Mouse (Mus musculus) MEL (cell line): ENCODE results near the gene Itpk1.

ENCODE experiments used
- BHLHE40 ChIP-seq: IDR thresholded peaks from 2 replicates; pipeline ENCODE4 v1.6.1; 2012; ENCODE audit warnings: low read depth, mild to moderate bottlenecking, inconsistent platforms, low read length, improper control_type of control experiment, borderline replicate concordance
- CTCF ChIP-seq, 3 experiments: IDR thresholded peaks in 2 of 3; conservative IDR thresholded peaks in 1 of 3; 2 replicates each; pipeline ENCODE4 v1.5.1; 2011 to 2012; ENCODE audit warnings: low read length in 3 of 3, low read depth in 2 of 3, mild to moderate bottlenecking in 2 of 3, improper control_type of control experiment in 1 of 3, inconsistent platforms in 1 of 3, mixed read lengths in 1 of 3, moderate library complexity in 1 of 3; ENCODE audit not compliant: control insufficient read depth in 1 of 3, insufficient read depth in 1 of 3, poor library complexity in 1 of 3, severe bottlenecking in 1 of 3
- EP300 ChIP-seq, 2 experiments: IDR thresholded peaks; 2 replicates each; pipeline ENCODE4 v1.6.1; 2011; ENCODE audit warnings: improper control_type of control experiment in 2 of 2, low read length in 2 of 2, low read depth in 1 of 2, mild to moderate bottlenecking in 1 of 2
- GABPA ChIP-seq: IDR thresholded peaks from 2 replicates; pipeline ENCODE4 v1.6.1; 2012; ENCODE audit warnings: low read depth, mild to moderate bottlenecking, inconsistent platforms, low read length, improper control_type of control experiment, moderate library complexity
- MXI1 ChIP-seq: IDR thresholded peaks from 2 replicates; pipeline ENCODE4 v1.6.1; 2011; ENCODE audit warnings: mild to moderate bottlenecking, low read depth, low read length, improper control_type of control experiment
- NELFE ChIP-seq: IDR thresholded peaks from 2 replicates; pipeline ENCODE4 v1.6.1; 2011; ENCODE audit warnings: low read depth, low read length, improper control_type of control experiment
- POLR2A ChIP-seq, 2 experiments: IDR thresholded peaks; 2 replicates each; pipeline ENCODE4 v1.6.1; 2011 to 2012; ENCODE audit warnings: low read length in 2 of 2, mild to moderate bottlenecking in 2 of 2, control low read depth in 1 of 2, improper control_type of control experiment in 1 of 2, low read depth in 1 of 2, moderate library complexity in 1 of 2; ENCODE audit not compliant: control insufficient read depth in 1 of 2, insufficient read depth in 1 of 2, poor library complexity in 1 of 2
- POLR2AphosphoS2 ChIP-seq: IDR thresholded peaks from 2 replicates; pipeline ENCODE4 v1.6.1; 2011; ENCODE audit warnings: low read length, improper control_type of control experiment
- RAD21 ChIP-seq: IDR thresholded peaks from 2 replicates; pipeline ENCODE4 v1.6.1; 2011; ENCODE audit warnings: mild to moderate bottlenecking, low read depth, low read length, improper control_type of control experiment
- TAL1 ChIP-seq: IDR thresholded peaks from 2 replicates; pipeline ENCODE4 v1.6.1; 2012; ENCODE audit warnings: mild to moderate bottlenecking, inconsistent platforms, low read length, moderate library complexity, mixed read lengths
- TBP ChIP-seq: IDR thresholded peaks from 2 replicates; pipeline ENCODE4 v1.8.0; 2011; ENCODE audit warnings: low read depth, low read length, improper control_type of control experiment
- USF2 ChIP-seq, 2 experiments: IDR thresholded peaks; 2 replicates each; pipeline ENCODE4 v1.6.1; 2011 to 2012; ENCODE audit warnings: improper control_type of control experiment in 2 of 2, low read length in 2 of 2, borderline replicate concordance in 1 of 2, inconsistent platforms in 1 of 2, low read depth in 1 of 2, mild to moderate bottlenecking in 1 of 2; ENCODE audit not compliant: insufficient read depth in 1 of 2

DNA sequence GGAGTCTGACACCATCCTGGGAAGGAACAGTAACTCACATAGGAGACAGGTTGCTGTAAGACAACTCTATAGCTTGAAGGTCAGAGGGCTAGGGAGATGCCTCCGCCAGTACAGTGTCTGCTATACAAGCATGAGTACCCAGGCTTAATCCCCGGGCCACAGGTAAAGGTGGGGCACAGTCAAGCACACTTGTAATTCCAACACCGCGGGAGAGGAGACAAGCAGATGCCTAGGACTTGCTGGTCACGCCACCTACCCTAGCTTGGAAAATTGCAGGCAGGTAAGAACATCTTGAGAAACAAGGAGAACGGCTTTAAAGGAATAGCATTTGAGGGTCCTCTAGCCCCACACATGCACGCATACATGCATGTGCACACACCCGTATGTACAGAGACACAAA, 97.7 kb downstream of the Itpk1 start:
- TF ChIP-seq USF2 (IDR thresholded peaks at IDR 0.05; ENCODE audit: borderline replicate concordance in 1 of 2, insufficient read depth in 1 of 2, low read depth in 1 of 2, low read length in 2 of 2) (no peak), POLR2AphosphoS2 (no peak), CTCF (IDR thresholded peaks at IDR 0.05 in 2 of 3, conservative IDR thresholded peaks at IDR 0.05 in 1 of 3; ENCODE audit: control insufficient read depth in 1 of 3, insufficient read depth in 1 of 3, low read depth in 2 of 3, low read length in 3 of 3, poor library complexity in 1 of 3, severe bottlenecking in 1 of 3) (no peak), GABPA (no peak), TBP (no peak), NELFE (no peak), EP300 (IDR thresholded peaks at IDR 0.05; ENCODE audit: low read depth in 1 of 2, low read length in 2 of 2) (no peak), POLR2A (IDR thresholded peaks at IDR 0.05; ENCODE audit: control insufficient read depth in 1 of 2, insufficient read depth in 1 of 2, low read depth in 1 of 2, low read length in 2 of 2, poor library complexity in 1 of 2) (no peak), BHLHE40 (no peak), MXI1 (no peak), RAD21 (no peak), TAL1 (no peak)
